Mouse (Mus musculus) c-Kit-positive CD71-negative TER-119-negative erythroid progenitor cells, embryonic 14.5 days (primary cell): ENCODE measurements around the gene Cyth1.
A peak's percentile ranks its signal among the peaks of the same experiment; 100 is the strongest.

Experiments used
- DNase-seq: peaks from one replicate; pipeline ENCODE4 v3.0.0-alpha.2; 2013; ENCODE audit warnings: low read depth

Gene Cyth1

DNA sequence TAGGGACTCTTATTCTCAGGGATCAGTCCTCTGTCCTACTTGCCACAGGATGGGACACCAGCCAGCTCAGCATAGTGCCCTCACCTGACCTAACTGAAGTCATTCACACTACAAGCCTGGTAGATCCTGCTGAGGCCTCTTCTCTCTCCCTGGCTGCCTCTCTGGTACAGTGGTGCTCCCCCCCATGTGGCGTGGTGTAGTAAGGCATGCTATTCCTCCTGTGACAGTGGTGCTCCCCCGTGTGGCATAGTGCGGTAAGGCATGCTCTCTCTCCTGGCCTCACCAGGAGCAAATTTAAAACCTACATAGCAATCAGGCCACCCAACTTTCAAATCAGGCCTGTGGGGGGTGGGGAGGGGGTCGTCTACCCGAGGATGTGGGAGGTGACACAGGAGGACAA is 144.4 kb downstream of the Cyth1 start:
- peak; percentile 68 for DNase-seq

DNA sequence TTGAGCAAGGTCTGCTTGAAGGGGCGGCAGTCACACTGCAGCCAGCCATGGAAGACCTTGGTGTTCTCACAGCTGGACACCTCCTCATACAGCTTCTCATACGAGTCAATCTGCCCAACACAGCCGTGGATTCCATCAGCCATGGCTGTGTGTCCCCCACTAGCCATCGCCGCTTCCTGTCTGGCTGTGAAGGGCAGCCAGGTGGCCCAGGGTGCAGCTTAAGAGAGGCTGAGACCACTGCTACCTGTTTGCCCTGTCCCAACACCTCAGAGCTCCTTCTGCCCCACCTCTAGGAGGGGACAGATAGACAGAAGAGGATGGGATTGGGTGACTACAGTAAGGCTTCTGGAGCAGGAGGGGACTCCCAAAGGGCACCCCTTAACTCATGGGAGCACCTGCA is 145.0 kb downstream of the Cyth1 start:
- DNase-seq: no peak

DNA sequence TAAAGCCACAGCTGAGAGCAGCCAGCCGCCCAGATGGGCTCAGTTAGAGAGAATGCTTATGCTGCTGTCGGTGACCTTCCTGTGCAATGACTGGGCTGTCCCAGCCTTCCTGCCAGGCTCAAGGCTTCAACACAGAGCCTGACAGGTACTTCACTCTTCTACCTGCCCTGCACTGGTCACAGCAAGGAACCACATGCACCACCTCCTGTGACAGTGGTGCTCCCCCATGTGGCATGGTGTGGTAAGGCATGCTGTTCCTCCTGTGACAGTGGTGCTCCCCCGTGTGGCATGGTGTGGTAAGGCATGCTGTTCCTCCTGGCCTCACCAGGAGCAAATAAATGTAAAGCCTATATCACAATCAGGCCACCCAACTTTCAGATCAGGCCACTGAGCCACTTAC is 145.6 kb downstream of the Cyth1 start:
- peak; percentile 79 for DNase-seq

DNA sequence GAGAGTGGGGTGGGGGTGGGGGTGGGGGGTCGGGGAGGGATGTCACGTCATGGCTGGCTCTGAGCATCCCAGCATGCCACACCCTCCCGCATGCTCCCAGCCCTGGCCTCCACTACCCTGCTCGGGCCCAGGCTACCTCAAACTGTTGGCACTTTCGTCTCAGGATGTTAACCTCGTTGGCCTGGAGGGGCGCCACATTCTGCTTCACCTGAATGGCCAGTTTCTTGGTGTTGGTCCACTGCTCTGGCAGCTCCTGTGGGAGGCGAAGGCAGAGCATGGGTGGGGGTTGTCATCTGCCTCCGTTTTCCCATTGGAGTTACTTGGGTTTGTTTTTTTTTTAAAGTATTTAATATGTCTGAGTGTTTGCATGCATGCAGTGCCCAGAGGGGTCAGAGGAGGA is 147.3 kb downstream of the Cyth1 start:
- no peak for DNase-seq

DNA sequence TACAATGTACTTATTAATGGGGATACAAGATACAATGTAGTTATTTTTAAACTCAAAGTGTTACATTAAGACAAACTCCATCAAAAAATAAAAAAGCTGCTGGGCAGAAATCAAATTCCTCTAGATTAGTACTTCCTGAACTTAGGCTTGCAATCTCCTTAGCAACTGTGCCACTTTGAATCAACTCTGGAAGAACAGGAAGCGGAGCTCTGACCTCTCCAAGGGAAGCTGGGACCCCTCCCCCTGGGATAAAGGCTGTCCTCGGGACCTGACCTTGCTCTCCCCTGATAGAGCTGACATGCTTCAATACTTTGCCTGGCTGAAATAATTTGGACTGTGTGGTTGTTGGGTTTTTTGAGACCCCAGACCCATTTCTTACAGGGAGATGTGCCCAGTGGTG is 151.7 kb downstream of the Cyth1 start:
- DNase-seq: no peak

DNA sequence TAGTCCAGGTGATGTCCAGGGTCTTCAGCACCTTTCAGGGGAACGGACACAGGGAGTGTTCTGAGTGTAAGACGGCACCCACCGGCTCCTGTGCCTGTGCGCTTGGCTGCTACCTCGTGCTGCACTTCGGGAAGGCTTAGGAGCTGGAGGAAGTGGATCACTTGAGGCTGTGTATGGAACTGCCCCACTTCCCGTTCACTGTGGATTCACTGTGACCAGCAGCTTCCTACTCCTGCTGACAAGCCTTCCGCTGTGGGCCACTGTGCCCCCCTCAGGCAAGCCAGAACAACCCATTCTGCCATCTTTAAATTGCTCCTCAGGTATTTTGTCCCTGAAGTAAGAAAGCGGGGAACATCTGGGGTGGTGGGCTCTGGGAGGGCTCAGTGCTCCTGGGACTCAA is 153.4 kb downstream of the Cyth1 start:
- DNase-seq: no peak

DNA sequence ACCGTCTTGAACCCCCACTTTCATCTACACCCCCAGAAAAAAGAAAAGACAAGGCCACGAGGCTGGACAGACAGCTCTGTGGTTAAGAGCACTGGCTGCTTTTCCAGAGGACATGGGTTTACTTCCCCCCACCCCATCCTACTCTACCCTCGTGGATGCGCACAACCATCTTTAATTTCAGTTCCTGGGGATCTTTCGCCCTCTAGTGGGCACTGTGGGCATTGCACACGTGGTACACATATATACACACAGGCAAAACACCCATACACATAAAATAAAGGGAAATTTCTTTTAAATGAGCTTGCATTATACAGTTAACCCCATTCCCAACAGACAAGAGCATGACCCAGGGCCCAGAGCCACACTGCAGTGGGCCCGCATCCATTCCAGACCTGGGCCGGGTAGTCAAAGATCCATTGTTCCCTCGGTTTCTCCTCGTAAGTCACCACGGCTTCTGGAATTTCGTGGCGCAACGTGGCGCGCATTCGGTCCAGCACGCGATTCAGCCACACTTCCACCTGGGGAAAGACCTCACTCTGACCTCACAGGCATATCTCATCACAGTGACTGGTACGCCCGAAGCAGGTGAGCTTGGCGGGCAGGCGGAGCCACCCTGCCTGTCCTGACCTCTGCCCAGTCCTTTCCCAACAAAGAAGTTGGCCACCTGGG is 157.3 kb downstream of the Cyth1 start:
- no peak for DNase-seq

DNA sequence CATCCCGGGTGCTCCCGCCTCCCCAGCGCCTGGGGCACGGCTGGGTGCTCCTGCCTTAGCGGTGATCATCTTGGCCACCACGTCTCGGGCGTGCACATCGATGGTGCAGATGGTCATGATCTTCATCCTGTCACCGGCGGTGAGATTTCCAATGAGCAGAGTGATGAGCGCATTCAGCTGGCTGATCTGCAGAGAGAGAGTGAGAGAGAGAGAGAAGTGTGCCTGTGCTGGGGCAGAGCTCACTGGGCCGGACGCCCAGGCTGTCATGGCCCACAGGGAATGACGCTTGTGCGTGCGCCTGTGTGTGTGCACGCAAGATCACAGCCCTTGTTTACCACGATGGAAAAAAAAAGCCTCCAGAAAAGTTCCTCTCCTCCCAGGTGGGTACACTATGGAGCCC is 159.5 kb downstream of the Cyth1 start:
- DNase-seq: no peak

DNA sequence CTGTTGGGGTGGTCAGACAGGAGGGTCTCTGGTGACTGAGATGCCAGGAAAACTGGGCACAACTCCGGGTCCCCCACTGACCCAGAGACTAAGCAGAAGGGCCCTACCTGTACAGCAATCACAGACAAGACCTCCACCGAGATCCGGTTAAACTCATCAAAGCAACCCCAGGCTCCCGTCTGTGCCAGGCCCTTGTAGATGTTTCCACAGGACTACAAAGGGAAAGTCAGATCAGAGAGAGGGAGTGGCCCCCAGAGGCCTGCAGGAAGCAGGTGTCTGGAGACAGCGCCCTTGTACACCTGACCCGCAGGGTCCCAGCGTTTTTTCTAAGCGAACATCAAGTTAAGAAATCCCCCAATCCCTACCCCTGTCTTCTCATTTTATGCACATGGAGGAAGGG is 162.4 kb downstream of the Cyth1 start:
- no peak for DNase-seq

DNA sequence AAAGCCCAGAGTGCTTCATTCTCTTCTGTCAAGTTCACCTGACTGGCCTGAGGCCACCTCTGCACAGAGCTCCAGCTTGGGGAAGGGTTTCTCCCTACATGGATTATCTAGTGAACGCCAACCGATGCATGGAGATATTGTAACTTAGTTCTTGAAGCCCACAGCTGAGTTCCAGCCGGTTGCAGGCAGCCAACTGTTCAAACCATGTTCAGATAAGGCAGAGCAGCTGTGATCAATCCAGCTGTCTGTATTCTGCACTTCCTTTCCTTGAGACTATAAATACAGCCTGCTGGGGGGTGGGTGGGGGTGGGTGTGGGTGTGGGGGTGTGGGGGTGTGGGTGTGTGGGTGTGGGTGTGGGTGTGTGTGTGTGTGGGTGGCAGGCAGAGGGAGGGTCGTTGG is 163.2 kb downstream of the Cyth1 start:
- DNase-seq: no peak

DNA sequence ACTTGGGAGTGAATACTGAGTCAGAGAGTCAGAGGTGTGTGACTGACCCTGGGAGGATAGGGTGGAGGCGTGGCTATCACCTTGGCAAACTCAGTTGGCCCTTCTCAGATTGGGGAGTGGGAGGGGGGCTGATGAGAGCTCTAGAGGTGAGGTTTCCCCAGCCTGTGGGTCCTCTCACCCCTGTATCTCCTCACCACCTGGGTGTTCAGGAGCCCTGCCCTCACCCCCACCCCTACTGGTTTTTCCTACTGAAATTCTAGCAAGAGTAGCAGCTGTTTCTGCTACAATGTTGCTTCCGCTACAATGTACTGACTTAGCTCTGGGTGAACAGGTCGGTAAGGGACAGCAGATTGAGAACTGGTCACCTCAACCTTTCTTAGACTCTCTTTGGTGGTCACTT is 164.1 kb downstream of the Cyth1 start:
- no peak for DNase-seq

DNA sequence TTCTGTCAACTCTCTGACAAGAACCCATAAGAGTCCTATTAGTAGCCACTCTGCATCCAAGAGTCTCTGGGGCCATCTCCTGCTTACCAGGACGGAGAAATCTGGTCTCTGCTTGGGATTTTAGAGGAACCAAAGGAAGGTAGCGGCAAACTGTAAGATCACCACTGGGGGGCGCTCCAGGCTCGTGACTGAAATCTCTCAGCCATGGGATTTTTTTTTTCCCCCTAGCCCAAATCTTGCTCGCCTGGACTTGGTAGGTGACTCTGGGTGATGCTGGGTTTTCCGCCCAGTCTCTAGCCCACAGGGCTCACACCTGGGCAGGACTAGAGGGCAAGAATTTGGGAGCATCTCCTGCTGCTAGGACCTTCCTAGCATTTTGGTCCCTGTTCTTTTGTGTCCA is 164.6 kb downstream of the Cyth1 start:
- DNase-seq: peak; percentile 58

DNA sequence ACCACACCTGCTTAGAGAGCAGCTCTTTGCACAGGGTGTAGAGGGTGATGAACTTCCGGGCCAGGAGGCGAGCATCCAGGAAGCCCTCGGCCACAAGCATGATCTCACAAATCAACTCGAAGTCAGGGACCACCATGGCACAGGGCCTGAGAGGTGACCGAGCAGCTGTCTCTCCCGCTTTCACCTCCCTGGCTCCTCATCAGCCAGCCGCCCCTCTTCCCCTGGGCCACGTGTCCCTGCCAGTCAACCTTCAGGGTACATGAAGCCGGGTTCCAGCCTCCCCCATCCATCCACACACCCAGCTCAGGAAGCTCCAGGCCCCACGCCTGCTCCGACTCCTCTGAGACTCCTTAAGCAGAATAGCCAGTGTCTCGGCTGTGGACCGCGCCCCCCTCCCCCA is 166.1 kb downstream of the Cyth1 start:
- DNase-seq: no peak
